Mouse (Mus musculus): ENCODE measurements around the gene Actr5.

- no peak for TF ChIP-seq CTCF (IDR thresholded peaks at IDR 0.05; ENCODE audit: borderline replicate concordance, extremely low read depth, insufficient read depth, insufficient read length)
- TF ChIP-seq POLR2A (IDR thresholded peaks at IDR 0.05; ENCODE audit: borderline replicate concordance, extremely low read depth, insufficient read depth, insufficient read length, poor library complexity, severe bottlenecking): no peak
These were observed 29.6 kb upstream of the Actr5 start for GRCm38 (mm10) chr2:158595103-158595502.
